Mouse (Mus musculus): Measurements from ENCODE around the gene Rnaseh1. TPM values are rescaled to one million over a fixed set of nuclear protein-coding genes. Genes with fewer than 3 reads are reported as not detected.

Rnaseh1 gene
- polyA plus RNA-seq, 1 experiment = 12.9 TPM

DNA sequence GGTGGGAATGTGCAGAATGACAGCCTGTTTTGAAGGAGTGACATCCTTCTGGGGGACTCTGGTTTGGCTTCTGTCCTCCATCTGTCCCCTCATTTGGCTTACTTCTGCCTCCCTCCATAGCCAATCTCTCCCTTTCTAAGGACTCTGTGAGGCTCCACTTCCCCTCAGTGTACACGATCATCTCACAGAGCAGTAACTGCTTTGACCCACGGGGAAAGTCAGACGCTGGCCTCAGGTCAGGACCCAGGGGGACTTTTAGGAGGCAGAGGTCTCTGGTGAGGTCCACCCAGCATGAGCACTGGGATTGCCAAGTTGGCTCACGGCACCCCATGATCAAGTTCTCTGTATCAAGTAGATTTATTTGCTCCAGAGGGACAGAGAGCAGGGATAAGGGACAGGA, 58.8 kb downstream of the Rnaseh1 start:
- H3K36me3 ChIP-seq (ENCODE audit: control insufficient read depth, insufficient read depth) = no peaks in the 10 kb centered on the region
- TF ChIP-seq MYOD1 (IDR thresholded peaks at IDR 0.05; ENCODE audit: control insufficient read depth, insufficient read length, low read depth) (no peak), CTCF (IDR thresholded peaks at IDR 0.05; ENCODE audit: control insufficient read depth, insufficient read depth, insufficient read length) (no peak)
- no peaks in the 10 kb centered on the region for H3K27me3 ChIP-seq (ENCODE audit: control insufficient read depth, insufficient read depth, insufficient read length)
- no peak overlapping the region for H3K4me3 ChIP-seq (ENCODE audit: insufficient read depth, poor library complexity, severe bottlenecking)
- no peaks in the 10 kb centered on the region for H3K79me3 ChIP-seq (ENCODE audit: low read depth)
- no peak overlapping the region for H3ac ChIP-seq (ENCODE audit: control insufficient read depth, insufficient read length, low read depth)
- no peaks in the 10 kb centered on the region for H3K79me2 ChIP-seq (ENCODE audit: control insufficient read depth, insufficient read depth)

Small RNAs within 50 kb of the gene (microRNA-seq; reads per million reads assigned to microRNA genes)
- gene Mir6937 (ENCODE audit: borderline microRNAs expressed) = not detected

Other genes with a start within 250 kb of the Rnaseh1 start
- gene Dcdc2c, start 97.2 kb upstream of the Rnaseh1 start, polyA plus RNA-seq (2012; fragmentation: generic; extraction: Trizol) = not detected
- gene Allc, start 67.1 kb upstream of the Rnaseh1 start, polyA plus RNA-seq (2012; fragmentation: generic; extraction: Trizol) = not detected
- gene Colec11, start 26.2 kb upstream of the Rnaseh1 start, polyA plus RNA-seq (2012; fragmentation: generic; extraction: Trizol) = not detected
- gene Rps7, start 13.6 kb upstream of the Rnaseh1 start, polyA plus RNA-seq (2012; fragmentation: generic; extraction: Trizol) = 895 TPM
- gene Adi1, start 25.6 kb downstream of the Rnaseh1 start, polyA plus RNA-seq (2012; fragmentation: generic; extraction: Trizol) = 13.3 TPM
- gene Trappc12, start 100.9 kb downstream of the Rnaseh1 start, polyA plus RNA-seq (2012; fragmentation: generic; extraction: Trizol) = 14.6 TPM
- 22.7 TPM for gene Eipr1, start 102.2 kb downstream of the Rnaseh1 start, polyA plus RNA-seq (2012; fragmentation: generic; extraction: Trizol)